Mouse (Mus musculus): ENCODE data around the gene Rrnad1. TPM values are rescaled to one million over a fixed set of nuclear protein-coding genes. Genes with fewer than 3 reads are reported as not detected.
A peak's percentile ranks its signal among the peaks of the same experiment; 100 is the strongest.

Rrnad1 gene
- polyA plus RNA-seq, 1 experiment: 41.0 TPM

DNA sequence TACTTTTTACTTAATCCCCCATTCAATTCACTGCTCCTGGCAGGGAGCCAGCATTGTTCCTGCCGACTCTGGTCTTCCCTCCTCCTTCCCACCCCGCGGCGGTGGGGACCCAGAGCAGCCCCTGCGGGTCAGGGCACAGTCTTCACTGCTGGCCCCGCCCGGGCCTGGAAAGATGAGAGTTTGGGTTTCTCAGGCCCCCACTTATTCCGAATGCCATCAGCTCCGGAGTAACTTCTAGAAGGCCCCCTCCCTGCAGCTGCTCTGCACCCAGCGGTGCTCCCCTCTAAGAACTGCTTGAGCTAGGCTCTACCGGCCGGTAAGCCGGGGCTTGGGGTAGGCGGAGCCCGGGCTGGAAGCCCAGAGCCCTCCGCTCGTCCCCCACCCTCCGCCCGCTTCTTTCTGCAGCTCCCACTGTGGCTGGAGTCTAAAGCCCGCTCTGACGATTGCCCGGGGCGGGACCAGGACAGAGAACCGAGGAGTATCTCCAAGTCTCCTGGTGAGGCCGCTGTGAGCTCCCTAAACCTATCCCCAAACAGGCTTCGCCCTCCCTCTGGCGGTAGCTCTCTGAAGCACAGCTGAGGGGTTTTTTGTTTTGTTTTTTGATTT is 30.2 kb upstream of the Rrnad1 start:
- TF ChIP-seq POLR2A (IDR thresholded peaks at IDR 0.05; ENCODE audit: borderline replicate concordance, extremely low read depth, insufficient read depth, insufficient read length, poor library complexity, severe bottlenecking): peak; percentile 57; the same call in 1 of the 2 replicates
- peak; percentile 96 for TF ChIP-seq CTCF (IDR thresholded peaks at IDR 0.05; ENCODE audit: borderline replicate concordance, extremely low read depth, insufficient read depth, insufficient read length)
- peak; percentile 99 for DNase-seq (ENCODE audit: low read depth)

DNA sequence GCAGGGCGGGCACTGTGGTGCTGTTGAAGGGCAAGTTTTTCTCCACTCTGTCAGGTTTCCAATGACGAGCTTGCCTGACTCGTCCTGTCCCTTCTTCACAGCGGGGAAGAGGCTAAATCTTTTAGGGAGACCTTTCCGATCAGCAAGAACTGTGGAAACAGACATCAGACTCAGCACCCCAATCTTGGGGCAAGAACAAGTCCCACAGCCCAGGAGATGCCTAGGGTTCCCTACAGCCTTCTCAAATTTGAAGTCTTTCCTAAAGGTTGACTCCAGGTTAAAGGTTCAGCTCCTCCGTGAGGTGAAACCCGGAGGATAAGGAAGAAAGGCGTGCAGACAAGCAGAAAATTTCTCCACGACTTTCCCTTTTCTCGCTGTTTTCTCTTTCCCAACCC is 29.7 kb upstream of the Rrnad1 start:
- DNase-seq (ENCODE audit: low read depth): no peak
- TF ChIP-seq CTCF (IDR thresholded peaks at IDR 0.05; ENCODE audit: borderline replicate concordance, extremely low read depth, insufficient read depth, insufficient read length): no peak
- TF ChIP-seq POLR2A (IDR thresholded peaks at IDR 0.05; ENCODE audit: borderline replicate concordance, extremely low read depth, insufficient read depth, insufficient read length, poor library complexity, severe bottlenecking): no peak

DNA sequence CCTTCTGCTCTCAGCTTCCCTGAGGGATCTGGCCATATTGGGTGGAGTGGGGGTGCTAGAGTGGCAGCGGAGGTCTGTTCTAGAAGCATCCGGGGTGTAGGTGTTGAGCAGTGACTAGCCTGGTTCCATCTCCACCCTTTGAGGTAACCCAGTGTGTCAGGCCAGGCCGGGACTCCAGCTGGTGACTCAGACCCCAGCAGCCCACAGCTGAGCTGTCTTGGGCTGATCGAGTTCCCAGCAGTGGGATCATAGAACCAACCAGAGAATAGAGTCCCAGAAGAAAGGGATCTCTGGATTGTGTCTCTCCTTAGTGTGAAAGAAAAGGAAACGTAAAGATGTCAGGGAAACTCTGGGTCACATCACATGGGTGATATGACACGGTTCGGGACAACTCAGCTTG is 28.9 kb upstream of the Rrnad1 start:
- no peak for TF ChIP-seq POLR2A (IDR thresholded peaks at IDR 0.05; ENCODE audit: borderline replicate concordance, extremely low read depth, insufficient read depth, insufficient read length, poor library complexity, severe bottlenecking)
- no peak for TF ChIP-seq CTCF (IDR thresholded peaks at IDR 0.05; ENCODE audit: borderline replicate concordance, extremely low read depth, insufficient read depth, insufficient read length)
- no peak for DNase-seq (ENCODE audit: low read depth)

DNA sequence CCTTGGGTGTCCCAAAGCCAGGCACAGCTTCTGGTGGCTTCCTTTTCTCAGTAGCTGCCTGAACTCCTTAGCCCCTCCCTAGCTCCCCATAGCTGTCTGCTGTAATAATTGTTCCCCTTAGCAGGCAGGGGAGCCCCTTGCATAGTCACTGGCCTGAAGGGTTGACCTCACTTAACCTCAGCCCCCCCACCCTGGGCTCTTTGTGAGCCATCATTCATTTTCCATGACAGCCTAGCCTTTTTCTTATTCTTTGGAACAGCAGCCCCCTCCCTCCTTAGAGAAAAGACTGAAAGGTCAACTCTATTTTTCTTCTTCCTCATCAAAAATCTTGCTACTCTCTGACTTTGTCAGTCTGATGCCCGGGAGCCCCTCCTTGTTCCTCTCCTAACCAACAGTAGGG is 28.4 kb upstream of the Rrnad1 start:
- DNase-seq (ENCODE audit: low read depth): no peak
- no peak for TF ChIP-seq POLR2A (IDR thresholded peaks at IDR 0.05; ENCODE audit: borderline replicate concordance, extremely low read depth, insufficient read depth, insufficient read length, poor library complexity, severe bottlenecking)
- no peak for TF ChIP-seq CTCF (IDR thresholded peaks at IDR 0.05; ENCODE audit: borderline replicate concordance, extremely low read depth, insufficient read depth, insufficient read length)

DNA sequence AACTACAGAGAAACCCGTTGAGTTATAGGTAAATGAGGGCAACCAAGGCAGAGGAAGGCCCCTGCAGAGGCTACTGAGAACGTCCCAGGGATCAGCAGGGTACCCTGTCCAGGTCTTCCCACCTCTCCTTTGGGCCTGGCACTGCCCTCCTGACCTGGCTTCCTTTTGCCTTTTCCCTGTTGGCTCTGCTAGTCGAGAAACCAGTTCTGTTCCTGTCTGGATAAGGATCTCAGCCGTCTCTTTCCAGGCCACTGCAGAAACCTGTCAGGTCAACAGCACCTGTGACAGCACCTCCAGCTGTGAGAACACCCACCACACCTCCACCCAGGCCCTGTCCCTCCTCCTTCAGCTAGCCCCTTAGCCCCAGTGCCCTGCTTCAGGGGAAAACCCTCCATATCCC is 28.0 kb upstream of the Rrnad1 start:
- TF ChIP-seq CTCF (IDR thresholded peaks at IDR 0.05; ENCODE audit: borderline replicate concordance, extremely low read depth, insufficient read depth, insufficient read length): no peak
- TF ChIP-seq POLR2A (IDR thresholded peaks at IDR 0.05; ENCODE audit: borderline replicate concordance, extremely low read depth, insufficient read depth, insufficient read length, poor library complexity, severe bottlenecking): no peak
- DNase-seq (ENCODE audit: low read depth): no peak

DNA sequence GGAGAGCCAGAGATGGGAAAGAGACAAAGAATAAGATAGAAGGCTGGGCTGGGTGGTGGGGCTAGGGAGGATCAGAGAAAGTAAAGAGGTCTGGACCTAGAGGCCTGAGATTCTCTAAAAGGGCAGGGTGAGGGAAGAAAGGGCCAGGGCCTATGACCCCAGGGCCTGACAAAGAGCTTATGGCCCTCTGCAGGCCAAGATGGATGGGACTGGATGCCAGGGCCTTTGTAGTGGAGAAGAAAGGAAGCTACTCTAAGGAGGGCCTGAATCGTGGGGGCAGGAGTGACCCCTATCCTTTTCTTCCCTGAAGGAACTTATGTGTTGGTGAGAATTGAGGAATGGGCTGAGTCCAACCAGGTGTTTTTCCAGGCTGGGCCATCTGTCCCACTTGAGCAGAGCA is 27.5 kb upstream of the Rrnad1 start:
- TF ChIP-seq CTCF (IDR thresholded peaks at IDR 0.05; ENCODE audit: borderline replicate concordance, extremely low read depth, insufficient read depth, insufficient read length) (no peak), POLR2A (IDR thresholded peaks at IDR 0.05; ENCODE audit: borderline replicate concordance, extremely low read depth, insufficient read depth, insufficient read length, poor library complexity, severe bottlenecking) (no peak)
- no peak for DNase-seq (ENCODE audit: low read depth)

DNA sequence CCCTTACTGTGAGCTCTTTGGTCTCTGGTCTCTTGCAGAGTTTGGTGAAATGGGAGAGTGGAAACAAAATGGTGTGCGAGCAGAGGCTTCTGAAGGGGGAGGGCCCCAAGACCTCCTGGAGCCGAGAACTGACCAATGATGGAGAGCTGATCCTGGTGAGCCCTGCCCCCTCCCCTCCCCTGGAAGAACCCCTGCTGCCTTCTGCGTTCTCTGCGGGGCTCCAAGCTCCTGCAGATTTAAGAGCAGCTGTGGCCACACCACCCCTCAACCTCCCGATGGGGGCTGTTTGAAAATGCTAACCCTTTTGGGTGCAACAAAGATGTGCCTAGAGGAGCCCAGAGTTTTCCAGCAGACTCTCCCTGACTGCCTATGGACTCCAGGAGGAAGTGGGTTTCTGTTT is 21.9 kb upstream of the Rrnad1 start:
- DNase-seq (ENCODE audit: low read depth): peak; percentile 73
- TF ChIP-seq CTCF (IDR thresholded peaks at IDR 0.05; ENCODE audit: borderline replicate concordance, extremely low read depth, insufficient read depth, insufficient read length) (no peak), POLR2A (IDR thresholded peaks at IDR 0.05; ENCODE audit: borderline replicate concordance, extremely low read depth, insufficient read depth, insufficient read length, poor library complexity, severe bottlenecking) (no peak)

DNA sequence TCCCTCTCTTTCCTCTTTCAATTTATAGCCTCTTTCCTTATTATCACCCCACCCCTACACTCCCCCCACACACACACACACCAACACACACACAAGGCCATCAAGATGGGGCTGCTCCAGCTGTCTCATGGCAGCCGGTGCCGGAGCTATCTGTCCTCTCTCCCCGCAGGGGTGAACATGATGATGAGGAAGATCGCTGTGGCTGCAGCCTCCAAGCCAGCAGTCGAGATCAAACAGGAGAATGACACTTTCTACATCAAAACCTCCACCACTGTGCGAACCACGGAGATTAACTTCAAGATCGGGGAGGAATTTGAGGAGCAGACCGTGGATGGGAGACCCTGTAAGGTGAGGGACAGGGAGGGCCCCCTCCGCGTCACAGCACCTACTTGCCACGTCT is 21.4 kb upstream of the Rrnad1 start:
- TF ChIP-seq POLR2A (IDR thresholded peaks at IDR 0.05; ENCODE audit: borderline replicate concordance, extremely low read depth, insufficient read depth, insufficient read length, poor library complexity, severe bottlenecking) (no peak), CTCF (IDR thresholded peaks at IDR 0.05; ENCODE audit: borderline replicate concordance, extremely low read depth, insufficient read depth, insufficient read length) (no peak)
- DNase-seq (ENCODE audit: low read depth): no peak

DNA sequence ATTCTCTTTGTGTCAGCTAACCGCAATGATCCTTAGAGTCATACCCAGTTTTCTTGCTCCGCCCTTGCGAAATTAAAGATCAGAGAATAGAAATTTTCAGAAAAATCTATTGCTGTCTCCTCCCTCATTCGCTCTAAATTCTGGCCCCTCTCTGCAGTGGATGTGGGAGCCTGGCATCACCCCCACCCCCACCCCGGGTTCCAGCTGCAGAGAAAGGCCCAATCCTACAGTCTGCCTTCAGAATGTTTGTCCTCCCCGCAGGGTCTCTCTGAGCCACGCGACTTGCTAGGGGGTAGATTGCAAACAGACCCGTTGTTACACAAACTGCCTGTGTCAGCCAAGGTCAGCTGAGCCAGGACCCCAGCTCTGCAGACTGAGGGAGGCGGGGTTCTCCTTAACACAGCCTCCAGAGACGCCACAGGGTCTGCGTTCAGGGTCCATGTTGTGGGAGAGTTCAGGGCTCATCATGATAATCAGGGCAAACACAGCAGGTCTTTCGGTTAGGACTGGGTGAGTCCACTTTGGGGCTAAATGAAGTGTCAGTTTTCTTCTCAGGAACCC is 19.5 kb upstream of the Rrnad1 start:
- DNase-seq (ENCODE audit: low read depth): no peak
- TF ChIP-seq POLR2A (IDR thresholded peaks at IDR 0.05; ENCODE audit: borderline replicate concordance, extremely low read depth, insufficient read depth, insufficient read length, poor library complexity, severe bottlenecking): no peak
- TF ChIP-seq CTCF (IDR thresholded peaks at IDR 0.05; ENCODE audit: borderline replicate concordance, extremely low read depth, insufficient read depth, insufficient read length): no peak

DNA sequence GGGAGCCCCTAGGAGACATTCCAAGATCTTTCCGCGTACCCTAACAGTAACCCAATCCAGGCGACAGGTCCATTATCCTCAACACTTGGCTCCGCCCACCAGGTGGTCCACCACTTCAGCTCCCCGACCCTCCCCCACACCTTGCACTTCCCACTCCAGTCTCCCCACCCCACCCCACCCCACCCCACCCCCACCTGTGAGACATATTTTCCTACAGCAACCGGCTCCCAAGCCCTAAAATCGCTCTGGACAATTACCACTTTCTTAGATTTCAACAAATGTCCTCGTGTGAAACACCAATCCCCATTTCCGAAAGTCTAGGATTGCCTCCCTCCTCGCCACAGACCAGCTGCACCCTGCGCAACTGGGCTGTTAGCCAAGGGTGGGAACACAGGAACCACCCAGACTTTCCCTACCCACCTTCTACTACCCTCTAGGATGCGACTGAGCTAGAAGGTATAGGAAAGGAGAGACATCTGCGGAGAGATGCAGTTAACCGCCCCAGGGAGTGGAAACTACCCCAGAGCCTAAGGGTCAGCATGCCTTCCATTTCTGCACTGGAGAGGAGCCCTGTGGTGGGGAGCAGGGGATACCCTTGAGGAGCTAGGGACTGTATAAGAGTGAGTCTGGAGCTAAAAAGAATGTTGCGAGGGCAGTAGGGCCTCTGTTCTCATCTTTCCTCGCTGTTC is 18.9 kb upstream of the Rrnad1 start:
- TF ChIP-seq POLR2A (IDR thresholded peaks at IDR 0.05; ENCODE audit: borderline replicate concordance, extremely low read depth, insufficient read depth, insufficient read length, poor library complexity, severe bottlenecking) (no peak), CTCF (IDR thresholded peaks at IDR 0.05; ENCODE audit: borderline replicate concordance, extremely low read depth, insufficient read depth, insufficient read length) (no peak)
- DNase-seq (ENCODE audit: low read depth): no peak

DNA sequence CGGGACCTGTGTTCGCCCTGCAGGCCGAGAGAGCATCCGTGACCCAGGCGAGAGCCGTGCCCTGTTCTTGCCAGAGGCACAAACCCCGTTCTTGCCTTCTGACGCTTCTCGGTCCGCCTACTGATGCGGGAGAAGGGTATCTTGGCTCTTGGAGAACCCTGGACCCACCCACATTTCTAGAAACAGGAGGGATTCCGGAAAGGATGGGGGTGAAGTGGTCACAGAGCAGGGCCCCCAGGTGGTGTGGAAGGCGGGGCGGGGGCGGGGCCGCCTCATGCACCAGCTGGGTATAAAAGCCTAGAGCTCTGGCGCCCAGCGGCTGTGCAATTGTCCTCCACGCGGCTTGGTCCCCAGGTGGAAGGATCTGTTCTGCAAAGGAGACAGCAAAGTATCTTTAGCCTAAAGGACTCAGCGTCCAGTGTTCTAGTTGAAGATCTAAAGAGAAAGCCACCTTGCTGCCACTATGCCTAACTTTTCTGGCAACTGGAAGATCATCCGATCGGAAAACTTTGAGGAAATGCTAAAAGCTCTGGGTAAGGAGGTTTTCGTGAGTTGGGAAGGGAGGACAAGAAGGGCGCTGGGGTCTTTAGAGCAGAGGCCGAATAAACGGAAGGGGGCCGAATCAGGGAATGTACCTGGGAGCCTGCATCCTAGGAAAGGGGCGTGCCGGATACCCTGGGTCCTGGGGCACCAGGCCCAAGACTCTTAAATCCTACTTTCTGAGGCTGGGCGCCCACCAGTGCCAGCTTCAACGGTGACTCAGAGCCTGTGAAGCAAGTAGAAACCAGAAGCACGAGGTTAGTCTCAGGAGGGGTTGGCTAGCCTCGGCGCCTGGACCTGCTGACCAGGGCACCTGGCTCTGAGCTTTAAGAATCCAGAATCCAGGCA is 18.1 kb upstream of the Rrnad1 start, which contains the start of gene Crabp2:
TSS of gene Crabp2 (plus strand) at position 289 of the 888 bp plus-strand sequence.
- TF ChIP-seq POLR2A (IDR thresholded peaks at IDR 0.05; ENCODE audit: borderline replicate concordance, extremely low read depth, insufficient read depth, insufficient read length, poor library complexity, severe bottlenecking) (no peak), CTCF (IDR thresholded peaks at IDR 0.05; ENCODE audit: borderline replicate concordance, extremely low read depth, insufficient read depth, insufficient read length) (no peak)

More for the DNA sequence above, 18.1 kb upstream of the Rrnad1 start, which contains the start of gene Crabp2:
- DNase-seq (ENCODE audit: low read depth): peak; percentile 45

Data from brain, embryonic 14.5 days (tissue).